Mouse (Mus musculus) midbrain, embryonic 14.5 days (tissue): ENCODE data around the gene Dse. TPM values are rescaled to one million over a fixed set of nuclear protein-coding genes. Genes with fewer than 3 reads are reported as not detected.
"Not testable (repeated sequence)": the region's sequence is repeated elsewhere in the genome, so short reads cannot be mapped to it uniquely, and the experiment has no call there.

Experiments used
- ATAC-seq: fragments of 200-750 bp; cut with Nextera tagmentation; 2 replicates; pipeline ENCODE4 v1.8.0; 2017; ENCODE audit warnings: moderate number of reproducible peaks, moderate library complexity; ENCODE audit not compliant: low FRiP score, low TSS enrichment
- DNase-seq: peaks from one replicate; pipeline ENCODE4 v3.0.0-alpha.2; 2015
- H3K27ac ChIP-seq: fragments of 300-500 bp; sonication (generic); replicated peaks from 2 replicates; pipeline ENCODE4 v1.5.1; 2014; ENCODE audit warnings: mild to moderate bottlenecking, low read depth, low read length, moderate library complexity
- H3K27me3 ChIP-seq: fragments of 300-500 bp; sonication (generic); 2 replicates; pipeline ENCODE4 v1.6.1; 2014; ENCODE audit warnings: low read length, control low read depth, mixed read lengths; ENCODE audit not compliant: control insufficient read depth, insufficient read depth
- H3K36me3 ChIP-seq: fragments of 300-500 bp; sonication (generic); 2 replicates; pipeline ENCODE4 v1.6.1; 2014; ENCODE audit warnings: low read length, control low read depth; ENCODE audit not compliant: control insufficient read depth, insufficient read depth
- H3K4me1 ChIP-seq: fragments of 300-500 bp; sonication (generic); 2 replicates; pipeline ENCODE4 v1.6.1; 2014; ENCODE audit warnings: mild to moderate bottlenecking, antibody characterized with exemption, low read length, control low read depth; ENCODE audit not compliant: control insufficient read depth, insufficient read depth
- H3K4me2 ChIP-seq: fragments of 300-500 bp; sonication (generic); 2 replicates; pipeline ENCODE4 v1.6.1; 2014; ENCODE audit warnings: mild to moderate bottlenecking, low read length, moderate library complexity
- H3K4me3 ChIP-seq: fragments of 300-500 bp; sonication (generic); replicated peaks from 2 replicates; pipeline ENCODE4 v1.5.1; 2014; ENCODE audit warnings: low read depth, low read length
- H3K9ac ChIP-seq: fragments of 300-500 bp; sonication (generic); replicated peaks from 2 replicates; pipeline ENCODE4 v1.6.1; 2014; ENCODE audit warnings: mild to moderate bottlenecking, low read length, moderate library complexity
- H3K9me3 ChIP-seq: fragments of 300-500 bp; sonication (generic); 2 replicates; pipeline ENCODE4 v1.6.1; 2016; ENCODE audit warnings: low read length, control low read depth, mixed read lengths; ENCODE audit not compliant: control insufficient read depth
- WGBS: fragments of 180-500 bp; shearing (Covaris S2); extraction: QIAGEN DNeasy Blood & Tissue Kit; methylation state at CpG from one replicate; pipeline ENCODE4 v1.1.7; 2014; 5-methylcytosine and 5-hydroxymethylcytosine counted together
- polyA plus RNA-seq: library from polyadenylated mRNA; unstranded; fragments of >200 nt; fragmentation: Nextera tagmentation; extraction: Ambion mirVana; gene quantifications from 2 replicates; pipeline ENCODE4 v1.2.1, GENCODE M21; 2014

The Dse gene
- polyA plus RNA-seq, result 3.0 and 9.4 TPM in 2 replicates

- ATAC-seq, result peak; percentile 3; the same call in 1 of the 2 replicates
These were observed at the start of gene Dse for GRCm38 (mm10) chr10:34207503-34207850. Gene Dse, minus strand, starts transcription at chr10:34207715.

GRCm38 (mm10) chr10:34252833-34253232 is 45.3 kb upstream of the Dse start:
- DNase-seq, H3K4me1 ChIP-seq, H3K27me3 ChIP-seq, H3K9me3 ChIP-seq, H3K36me3 ChIP-seq, H3K4me3 ChIP-seq, H3K4me2 ChIP-seq, ATAC-seq, H3K9ac ChIP-seq, H3K27ac ChIP-seq: not testable (repeated sequence)
- 90% methylated on average over 9 of the region's 9 CpGs for WGBS

More at GRCm38 (mm10) chr10:34207503-34207850, at the start of gene Dse:
- 0 out of 2 replicates have a peak, but pooled peaks cover 4% of the 10 kb centered on the region for H3K4me1 ChIP-seq
- H3K4me3 ChIP-seq, result peak within 1 kb of the TSS; percentile 78
- H3K9me3 ChIP-seq, result no peaks in the 10 kb centered on the region
- peak within 1 kb of the TSS; percentile 81 for H3K4me2 ChIP-seq
- WGBS, result 0% methylated on average over 14 of the region's 14 CpGs
- peak within 1 kb of the TSS; percentile 80 for H3K9ac ChIP-seq
- DNase-seq, result peak; percentile 68
- H3K27ac ChIP-seq, result peak within 1 kb of the TSS; percentile 62
- H3K36me3 ChIP-seq, result no peaks in the 10 kb centered on the region
- no peaks in the 10 kb centered on the region for H3K27me3 ChIP-seq

- Histone ChIP-seq H3K27me3 (no peaks in the 10 kb centered on the region), H3K9ac (no peak overlapping the region), H3K27ac (no peak overlapping the region), H3K4me1 (no peaks in the 10 kb centered on the region), H3K4me3 (no peak overlapping the region), H3K4me2 (no peak overlapping the region), H3K9me3 (no peaks in the 10 kb centered on the region), H3K36me3 (no peaks in the 10 kb centered on the region)
- 79% methylated on average over 2 of the region's 2 CpGs for WGBS
- ATAC-seq, result no peak
- DNase-seq, result no peak
These were observed 42.1 kb upstream of the Dse start for GRCm38 (mm10) chr10:34249594-34249993.

- Histone ChIP-seq H3K27me3 (no peaks in the 10 kb centered on the region), H3K4me3 (no peak overlapping the region), H3K27ac (no peak overlapping the region), H3K36me3 (no peaks in the 10 kb centered on the region), H3K4me1 (no peaks in the 10 kb centered on the region), H3K9ac (no peak overlapping the region), H3K4me2 (no peak overlapping the region), H3K9me3 (no peaks in the 10 kb centered on the region)
- WGBS, result 40% methylated on average over 3 of the region's 3 CpGs
- no peak for DNase-seq
- ATAC-seq, result no peak
These were observed 40.2 kb upstream of the Dse start for GRCm38 (mm10) chr10:34247757-34248156.

GRCm38 (mm10) chr10:34246106-34246505 is 38.6 kb upstream of the Dse start:
- no peak overlapping the region for H3K4me3 ChIP-seq
- no peak overlapping the region for H3K4me2 ChIP-seq
- H3K4me1 ChIP-seq, result no peaks in the 10 kb centered on the region
- no peak overlapping the region for H3K27ac ChIP-seq
- no peak overlapping the region for H3K9ac ChIP-seq
- no peaks in the 10 kb centered on the region for H3K27me3 ChIP-seq
- DNase-seq, result no peak
- no peaks in the 10 kb centered on the region for H3K36me3 ChIP-seq
- no peak for ATAC-seq
- no peaks in the 10 kb centered on the region for H3K9me3 ChIP-seq
- 81% methylated on average over 2 of the region's 2 CpGs for whole genome bisulfite sequencing

- Histone ChIP-seq H3K9ac (no peak overlapping the region), H3K9me3 (no peaks in the 10 kb centered on the region), H3K36me3 (no peaks in the 10 kb centered on the region), H3K4me1 (no peaks in the 10 kb centered on the region), H3K27me3 (no peaks in the 10 kb centered on the region), H3K4me3 (no peak overlapping the region), H3K4me2 (no peak overlapping the region), H3K27ac (no peak overlapping the region)
- no peak for DNase-seq
- ATAC-seq, result no peak
- WGBS, result 89% methylated on average over 5 of the region's 5 CpGs
These were observed 37.2 kb upstream of the Dse start for GRCm38 (mm10) chr10:34244745-34245144.

- Histone ChIP-seq H3K36me3 (no peaks in the 10 kb centered on the region), H3K27ac (no peak overlapping the region), H3K4me2 (no peak overlapping the region), H3K9ac (no peak overlapping the region), H3K27me3 (no peaks in the 10 kb centered on the region), H3K9me3 (no peaks in the 10 kb centered on the region), H3K4me3 (no peak overlapping the region), H3K4me1 (no peaks in the 10 kb centered on the region)
- 73% methylated on average over 4 of the region's 4 CpGs for WGBS
- DNase-seq (no peak), ATAC-seq (no peak)
These were observed 31.0 kb upstream of the Dse start for GRCm38 (mm10) chr10:34238536-34238935.

- no peak overlapping the region for H3K4me3 ChIP-seq
- H3K36me3 ChIP-seq, result no peaks in the 10 kb centered on the region
- H3K4me2 ChIP-seq, result no peak overlapping the region
- no peak for ATAC-seq
- WGBS, result 89% methylated on average over 5 of the region's 5 CpGs
- H3K27ac ChIP-seq, result no peak overlapping the region
- H3K9ac ChIP-seq, result no peak overlapping the region
- H3K27me3 ChIP-seq, result no peaks in the 10 kb centered on the region
- H3K4me1 ChIP-seq, result no peaks in the 10 kb centered on the region
- H3K9me3 ChIP-seq, result no peaks in the 10 kb centered on the region
- DNase-seq, result no peak
These were observed 29.1 kb upstream of the Dse start for GRCm38 (mm10) chr10:34236569-34236968.

GRCm38 (mm10) chr10:34235384-34235783 is 27.9 kb upstream of the Dse start:
- ATAC-seq (no peak), DNase-seq (no peak)
- Histone ChIP-seq H3K27ac (no peak overlapping the region), H3K9me3 (no peaks in the 10 kb centered on the region), H3K4me3 (no peak overlapping the region), H3K4me2 (no peak overlapping the region), H3K36me3 (no peaks in the 10 kb centered on the region), H3K4me1 (no peaks in the 10 kb centered on the region), H3K27me3 (no peaks in the 10 kb centered on the region), H3K9ac (no peak overlapping the region)
- 37% methylated on average over 3 of the region's 3 CpGs for whole genome bisulfite sequencing
